Mouse (Mus musculus) spleen, postnatal 36 days (tissue): ENCODE results near the gene Selenoo.

ENCODE experiments used
- DNase-seq, 2 experiments: peaks; one replicate each; pipeline ENCODE4 v3.0.0; 2022; ENCODE audit warnings: low spot score in 2 of 2, mixed read lengths in 1 of 2

The Selenoo gene

DNA sequence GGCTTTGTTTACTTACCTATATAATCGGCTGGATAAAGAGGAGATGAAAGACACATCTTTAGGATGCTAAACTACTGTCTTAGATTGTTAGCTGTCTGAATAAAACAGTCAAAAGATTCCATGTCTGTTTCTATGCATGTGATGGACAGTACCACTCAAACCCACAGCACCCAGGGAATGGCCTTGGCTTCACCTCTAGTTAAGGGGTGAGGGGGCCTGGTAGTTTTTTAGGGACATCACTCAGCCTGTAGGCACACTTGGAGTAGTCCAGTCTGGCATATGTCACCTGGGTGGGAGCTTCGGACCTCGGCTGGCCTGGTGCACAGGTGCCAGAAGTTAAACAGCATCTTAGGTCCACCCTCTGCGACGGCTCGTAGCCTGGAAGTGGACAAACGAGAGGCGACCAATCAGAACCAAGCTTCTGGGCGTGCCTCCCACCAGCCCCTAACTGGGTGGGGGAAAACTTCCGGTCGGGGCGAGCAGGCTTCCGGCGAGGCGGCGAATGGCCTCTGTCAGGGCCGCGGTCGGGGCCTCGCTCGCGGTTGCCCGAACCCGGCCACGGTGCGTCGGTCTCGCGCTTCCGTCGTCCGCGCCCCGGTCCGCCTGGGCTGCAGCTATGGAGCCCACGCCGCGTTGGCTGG lies at the start of gene Selenoo:
Selenoo (plus strand) TSS at position 478 of the 641 bp plus-strand sequence.
- peak; percentile 88 to 89 for DNase-seq

DNA sequence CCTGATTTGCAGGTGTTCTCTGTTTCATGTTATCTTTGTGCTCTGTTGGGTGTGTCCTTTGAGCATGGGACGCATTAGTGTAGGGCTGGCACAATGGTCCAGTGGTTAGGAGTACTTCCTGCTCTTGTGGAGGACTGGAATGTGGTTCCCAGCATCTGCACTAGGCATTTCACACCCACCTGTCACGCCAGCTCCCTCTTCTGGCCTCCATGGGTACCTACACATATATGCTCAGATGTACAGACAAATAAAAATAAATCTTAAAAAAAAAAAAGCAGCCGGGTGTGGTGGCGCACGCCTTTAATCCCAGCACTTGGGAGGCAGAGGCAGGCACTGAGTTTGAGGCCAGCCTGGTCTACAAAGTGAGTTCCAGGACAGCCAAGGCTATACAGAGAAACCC lies 44.5 kb upstream of the Selenoo start:
- no peak for DNase-seq

DNA sequence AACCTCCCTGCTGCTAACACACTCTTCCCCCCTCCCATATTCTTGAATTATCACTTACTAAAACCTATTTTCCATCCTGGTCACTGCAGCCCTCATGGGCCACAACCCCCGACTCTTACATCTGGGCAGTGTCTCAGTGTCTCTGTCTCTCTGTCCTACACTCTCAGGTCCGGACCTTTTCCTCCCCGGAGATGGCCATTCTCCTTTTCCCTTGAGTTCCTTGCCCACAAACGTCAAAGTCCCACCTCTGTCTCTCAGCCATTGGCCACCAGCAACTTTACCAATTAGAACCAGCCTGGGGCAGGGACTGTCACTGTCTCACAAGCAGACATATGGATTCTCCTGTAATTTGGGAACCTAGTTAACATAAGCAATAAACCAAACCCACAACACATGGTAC lies 42.5 kb upstream of the Selenoo start:
- no peak for DNase-seq

GRCm38 (mm10) chr15:89054666-89055065 lies 34.2 kb upstream of the Selenoo start:
- DNase-seq = no peak

- no peak for DNase-seq
Measured at GRCm38 (mm10) chr15:89058736-89059135, 30.1 kb upstream of the Selenoo start.

- no peak for DNase-seq
Measured at GRCm38 (mm10) chr15:89059161-89059931, 29.5 kb upstream of the Selenoo start, which contains the start of gene Panx2. TSS of gene Panx2 (plus strand) at chr15:89059734.

- no peak for DNase-seq
Measured at GRCm38 (mm10) chr15:89060032-89060681, 28.7 kb upstream of the Selenoo start.

- no peak for DNase-seq
Measured at GRCm38 (mm10) chr15:89060811-89061460, 27.9 kb upstream of the Selenoo start.

GRCm38 (mm10) chr15:89061761-89062517 lies 26.9 kb upstream of the Selenoo start:
- DNase-seq = no peak

DNA sequence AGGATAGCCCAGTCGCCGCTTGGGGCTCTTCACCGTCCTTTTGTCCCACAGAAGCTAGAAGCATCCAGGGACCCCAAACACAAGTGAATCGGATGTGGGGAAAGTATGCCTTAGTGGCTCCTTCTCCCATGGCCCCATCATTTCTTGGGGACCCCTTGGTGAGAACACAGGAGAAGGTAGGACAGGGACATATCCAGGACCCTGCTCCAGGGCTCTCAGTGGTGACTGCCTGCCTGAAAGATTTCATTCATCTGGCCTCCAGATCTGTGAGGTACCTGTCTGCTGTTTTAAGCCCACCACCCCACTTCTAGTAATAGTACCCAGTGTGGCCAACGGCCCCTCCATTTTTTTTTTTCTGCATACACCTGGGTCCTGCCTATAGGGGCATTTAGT lies 26.4 kb upstream of the Selenoo start:
- no peak for DNase-seq

DNA sequence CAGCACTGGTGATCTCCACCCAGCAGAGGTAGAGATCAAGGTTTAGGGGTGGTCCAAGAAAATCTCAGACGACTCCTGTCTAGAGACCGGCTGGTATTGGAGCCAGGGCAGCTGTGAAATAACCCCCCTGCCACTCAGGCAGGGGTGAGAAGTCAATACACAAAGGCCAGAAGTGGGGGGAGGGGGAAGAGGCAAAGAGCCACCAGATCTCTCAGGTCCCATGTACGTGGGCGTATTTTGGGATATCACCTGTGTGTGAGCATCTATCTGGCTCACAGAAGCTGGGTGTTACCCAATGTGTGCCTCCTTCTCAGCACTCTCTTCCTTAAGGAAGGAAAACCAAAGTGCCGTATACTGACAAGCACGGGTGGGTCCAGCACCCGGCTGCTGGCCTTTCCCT lies 25.9 kb upstream of the Selenoo start:
- no peak for DNase-seq

GRCm38 (mm10) chr15:89063536-89063935 lies 25.3 kb upstream of the Selenoo start:
- no peak for DNase-seq

DNA sequence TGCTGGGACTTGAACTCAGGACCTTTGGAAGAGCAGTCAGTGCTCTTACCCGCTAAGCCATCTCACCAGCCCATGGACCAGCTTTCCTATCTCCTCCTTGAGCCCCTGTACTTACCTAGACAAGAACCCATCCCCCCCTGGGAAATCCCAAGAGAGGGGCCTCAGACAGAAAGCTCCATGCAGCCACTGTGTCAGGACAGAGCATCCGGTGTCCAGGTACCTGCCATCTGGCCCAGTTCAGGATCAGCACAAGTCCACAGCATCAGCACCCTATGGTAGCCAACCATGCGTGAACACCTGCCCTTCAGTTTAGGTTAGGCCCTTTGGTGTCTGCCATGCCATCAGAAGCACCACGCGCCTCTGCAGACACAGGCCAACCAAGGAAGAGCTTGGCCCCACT lies 24.0 kb upstream of the Selenoo start:
- no peak for DNase-seq

DNA sequence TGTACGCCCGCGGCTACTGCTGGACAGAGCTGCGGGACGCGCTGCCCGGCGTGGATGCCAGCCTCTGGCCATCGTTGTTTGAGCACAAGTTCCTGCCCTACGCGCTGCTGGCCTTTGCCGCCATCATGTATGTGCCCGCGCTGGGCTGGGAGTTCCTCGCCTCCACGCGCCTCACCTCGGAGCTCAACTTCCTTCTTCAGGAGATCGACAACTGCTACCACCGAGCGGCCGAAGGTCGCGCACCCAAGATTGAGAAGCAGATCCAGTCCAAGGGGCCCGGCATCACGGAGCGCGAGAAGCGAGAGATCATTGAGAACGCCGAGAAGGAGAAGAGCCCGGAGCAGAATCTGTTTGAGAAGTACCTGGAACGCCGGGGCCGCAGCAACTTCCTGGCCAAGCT lies 21.3 kb upstream of the Selenoo start:
- DNase-seq = no peak

DNA sequence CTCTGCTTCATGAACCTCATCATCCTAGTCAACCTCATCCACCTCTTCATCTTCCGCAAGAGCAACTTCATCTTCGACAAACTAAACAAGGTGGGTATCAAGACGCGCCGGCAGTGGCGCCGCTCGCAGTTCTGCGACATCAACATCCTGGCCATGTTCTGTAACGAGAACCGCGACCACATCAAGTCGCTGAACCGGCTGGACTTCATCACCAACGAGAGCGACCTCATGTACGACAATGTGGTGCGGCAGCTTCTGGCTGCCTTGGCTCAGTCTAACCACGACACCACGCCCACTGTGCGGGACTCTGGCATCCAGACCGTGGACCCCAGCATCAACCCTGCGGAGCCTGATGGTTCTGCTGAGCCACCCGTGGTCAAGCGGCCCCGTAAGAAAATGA lies 20.7 kb upstream of the Selenoo start:
- DNase-seq = no peak

DNA sequence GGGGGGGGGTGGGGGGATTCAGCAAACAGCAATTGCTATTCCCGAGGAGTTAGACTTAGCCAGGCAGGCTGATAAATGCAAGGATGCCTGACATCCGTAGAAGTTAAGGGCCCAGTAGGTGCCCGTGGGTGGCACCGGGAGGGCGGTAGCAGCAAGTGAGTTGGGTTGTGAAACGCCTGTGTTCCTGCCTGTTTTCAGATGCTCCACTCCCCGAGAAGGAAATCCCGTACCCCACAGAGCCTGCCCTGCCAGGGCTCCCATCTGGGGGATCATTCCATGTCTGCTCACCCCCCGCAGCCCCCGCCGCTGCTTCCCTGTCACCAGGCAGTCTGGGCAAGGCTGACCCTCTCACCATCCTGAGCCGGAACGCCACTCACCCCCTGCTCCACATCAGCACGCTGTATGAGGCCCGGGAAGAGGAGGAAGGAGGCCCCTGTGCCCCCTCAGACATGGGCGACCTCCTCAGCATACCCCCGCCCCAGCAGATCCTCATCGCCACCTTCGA lies 19.5 kb upstream of the Selenoo start:
- DNase-seq = no peak

DNA sequence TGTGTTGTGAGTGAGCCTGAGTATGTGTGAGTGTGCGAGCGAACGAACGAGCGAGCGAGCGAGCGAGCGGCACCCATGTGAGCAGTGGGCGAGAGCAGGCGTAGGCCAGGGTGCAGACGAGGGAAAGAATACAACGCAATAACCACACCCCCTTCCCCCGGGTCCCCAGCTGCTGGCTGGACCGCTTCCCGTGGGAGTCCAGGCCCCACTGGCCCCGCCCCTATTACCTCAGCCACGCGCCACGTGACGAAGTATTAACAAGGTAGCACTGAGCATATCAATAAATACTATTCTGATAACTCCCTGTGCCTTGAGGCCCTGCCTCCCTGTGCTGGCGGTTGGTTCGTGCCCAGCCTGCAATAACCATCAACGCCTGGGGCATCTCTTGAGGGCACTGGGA lies 18.3 kb upstream of the Selenoo start:
- DNase-seq = no peak

DNA sequence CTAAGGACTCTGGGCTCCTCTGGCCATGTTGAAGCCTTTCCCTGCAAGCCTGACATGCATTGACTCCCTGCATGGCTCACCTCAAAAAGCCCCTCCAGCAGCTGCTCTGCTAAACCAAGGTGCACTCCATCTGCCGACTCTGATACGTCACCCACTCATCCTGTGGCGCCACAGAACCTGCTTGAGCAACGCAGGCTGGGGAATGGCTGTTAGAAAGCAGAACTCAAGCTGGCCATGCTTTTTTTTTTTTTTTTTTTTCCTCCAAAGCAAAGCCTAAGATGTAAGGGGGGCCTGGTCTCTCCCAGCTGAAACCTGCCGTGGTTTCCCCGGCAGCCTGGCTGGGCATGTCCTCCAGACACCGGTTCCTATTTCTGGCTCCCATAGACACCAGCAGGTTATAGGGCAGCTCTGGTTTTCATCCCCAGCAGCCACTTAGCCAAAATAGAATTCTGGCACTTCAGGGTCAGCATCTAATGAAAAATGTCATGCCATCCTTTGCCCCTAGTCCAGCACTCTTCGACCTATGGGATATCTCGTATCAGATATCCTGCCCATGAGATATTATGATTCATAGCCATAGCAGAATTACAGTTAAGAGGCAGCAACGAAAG lies 14.8 kb upstream of the Selenoo start:
- no peak for DNase-seq

DNA sequence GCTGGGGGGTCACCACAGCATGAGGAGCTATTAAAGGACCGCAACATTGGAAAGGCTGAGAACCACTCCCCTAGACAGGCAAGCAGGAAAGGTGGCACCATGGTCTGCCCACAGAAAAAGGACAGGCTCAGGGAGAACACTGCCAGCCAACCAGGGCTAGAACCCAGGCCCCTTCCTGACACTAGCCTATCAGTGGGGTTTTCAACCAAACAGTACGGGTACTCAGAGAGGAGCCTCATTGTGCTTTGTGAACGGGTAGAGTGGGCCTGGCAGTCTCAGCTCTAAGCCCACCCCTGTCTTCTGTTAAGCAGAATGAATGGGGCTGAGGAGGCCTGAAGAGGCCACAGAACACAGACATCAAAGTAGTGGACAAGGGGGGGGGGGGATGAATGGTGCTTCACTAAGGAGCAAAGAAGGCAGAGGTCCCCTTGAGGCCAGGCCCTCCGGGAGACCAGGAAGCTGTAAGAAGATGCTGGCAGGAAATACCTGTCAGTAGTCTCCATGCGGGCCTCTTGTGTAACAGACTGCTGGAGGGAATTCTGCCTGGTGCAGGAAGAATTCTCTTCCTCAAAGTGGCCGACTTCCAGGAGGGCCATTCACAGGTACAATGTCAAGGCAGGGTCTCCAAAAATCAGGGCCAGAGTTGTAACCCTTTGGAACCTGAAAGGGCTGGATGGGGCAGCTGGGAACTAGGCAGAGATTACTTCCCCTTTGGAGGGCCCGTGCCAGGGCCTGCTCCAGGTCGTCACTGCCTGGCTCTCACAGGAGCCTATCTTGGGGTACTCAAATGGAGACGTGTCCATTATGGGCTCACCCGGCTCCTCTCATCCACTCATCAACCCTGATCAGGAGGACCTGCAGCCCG lies 14.0 kb upstream of the Selenoo start, which contains the start of gene Trabd:
Trabd (plus strand) TSS at position 512 of the 865 bp plus-strand sequence.
- no peak for DNase-seq
